Mouse (Mus musculus): ENCODE measurements around the gene Sohlh1.
"Not testable (repeated sequence)": the region's sequence is repeated elsewhere in the genome, so short reads cannot be mapped to it uniquely, and the experiment has no call there.

Gene Sohlh1

DNA sequence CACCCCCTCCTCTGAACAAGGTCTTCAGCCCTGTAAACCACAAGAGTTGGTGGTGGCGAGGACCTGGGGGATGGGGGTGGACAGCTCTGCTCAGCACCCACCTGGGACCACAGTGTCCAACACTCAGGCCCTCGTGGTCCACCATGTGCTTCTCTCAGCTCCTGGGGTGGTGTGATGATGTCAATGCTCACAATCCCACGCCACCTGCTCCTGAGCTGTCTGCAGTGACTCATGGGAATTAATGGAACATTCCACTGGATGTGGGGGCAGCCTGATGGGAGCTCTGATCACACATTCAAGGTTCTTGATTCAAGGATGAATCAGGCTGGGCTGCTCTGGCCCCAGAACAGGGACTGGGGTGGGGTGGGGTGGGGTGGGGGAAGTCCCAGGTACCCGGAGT lies 4.9 kb downstream of the Sohlh1 start:
- no peak for DNase-seq (ENCODE audit: low spot score)

DNA sequence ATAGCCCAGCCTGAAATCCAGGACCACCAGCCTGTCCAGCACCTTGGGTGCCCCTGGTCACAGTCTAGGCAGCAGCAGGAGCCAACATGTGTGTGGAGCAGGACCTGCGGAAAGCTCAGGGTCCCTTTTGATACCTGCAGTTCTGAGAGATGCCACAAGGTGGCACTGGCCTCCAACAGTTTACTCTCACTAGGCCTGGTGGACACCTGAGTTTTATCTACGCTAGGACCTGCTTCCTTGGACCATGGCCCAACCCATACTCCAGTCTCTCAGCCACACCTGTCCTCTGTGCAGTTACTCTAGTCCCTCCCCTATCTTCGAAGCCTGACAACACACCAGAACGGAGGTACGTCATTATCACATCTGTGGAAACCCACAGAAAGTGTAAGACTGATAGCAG lies 10.8 kb downstream of the Sohlh1 start:
- peak; percentile 81 for DNase-seq (ENCODE audit: low spot score)

- no peak for DNase-seq (ENCODE audit: low spot score)
These were observed 16.3 kb downstream of the Sohlh1 start for GRCm38 (mm10) chr2:25830786-25831185.

- no peak for DNase-seq (ENCODE audit: low spot score)
These were observed 18.6 kb downstream of the Sohlh1 start for GRCm38 (mm10) chr2:25828344-25828947.

DNA sequence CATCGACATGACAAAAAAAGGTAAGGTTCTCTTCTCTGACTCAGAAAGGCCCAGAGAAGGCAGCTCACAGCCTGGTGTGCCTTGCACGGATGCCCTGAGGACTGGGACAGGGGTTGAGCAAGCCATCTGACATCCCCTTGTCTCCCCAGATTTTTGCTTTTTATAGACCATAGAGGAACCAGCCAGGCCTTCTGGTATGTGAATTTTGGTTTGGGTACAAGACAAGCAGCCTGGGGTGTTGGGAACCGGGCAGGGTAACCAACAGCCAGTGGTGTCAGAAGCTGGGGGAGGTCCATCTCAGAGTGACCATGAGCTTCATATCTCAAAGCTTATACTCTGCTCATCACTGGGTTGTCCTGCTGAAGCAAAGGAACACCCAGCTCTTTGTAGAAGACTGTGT lies 22.3 kb downstream of the Sohlh1 start:
- no peak for DNase-seq (ENCODE audit: low spot score)

GRCm38 (mm10) chr2:25822806-25823205 lies 24.2 kb downstream of the Sohlh1 start, which contains the start of gene Lcn9:
Lcn9 (plus strand) TSS chr2:25823153.
- no peak for DNase-seq (ENCODE audit: low spot score)

DNA sequence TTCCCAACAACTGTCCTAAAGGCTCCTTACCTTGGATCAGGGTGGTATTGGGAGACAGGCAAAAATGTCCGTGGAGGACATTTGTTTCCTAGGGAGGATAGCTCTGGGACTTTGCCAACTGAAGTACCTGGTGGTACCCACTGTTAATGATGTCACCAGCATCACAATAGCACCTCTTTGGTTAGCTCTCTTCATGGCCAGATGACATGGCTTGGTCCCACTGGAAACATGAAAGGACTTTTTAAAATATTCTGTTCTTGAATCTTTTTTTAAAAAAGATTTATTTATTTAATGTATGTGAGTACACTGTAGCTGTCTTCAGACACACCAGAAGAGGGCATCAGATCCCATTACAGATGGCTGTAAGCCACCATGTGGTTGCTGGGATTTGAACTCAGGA lies 31.3 kb downstream of the Sohlh1 start, which contains the start of gene Glt6d1:
Gene Glt6d1 (minus strand): TSS at position 101 of the 400 bp plus-strand sequence.
- DNase-seq (ENCODE audit: low spot score), result not testable (repeated sequence)

- DNase-seq (ENCODE audit: low spot score), result no peak
These were observed 33.7 kb downstream of the Sohlh1 start for GRCm38 (mm10) chr2:25813364-25813763.

DNA sequence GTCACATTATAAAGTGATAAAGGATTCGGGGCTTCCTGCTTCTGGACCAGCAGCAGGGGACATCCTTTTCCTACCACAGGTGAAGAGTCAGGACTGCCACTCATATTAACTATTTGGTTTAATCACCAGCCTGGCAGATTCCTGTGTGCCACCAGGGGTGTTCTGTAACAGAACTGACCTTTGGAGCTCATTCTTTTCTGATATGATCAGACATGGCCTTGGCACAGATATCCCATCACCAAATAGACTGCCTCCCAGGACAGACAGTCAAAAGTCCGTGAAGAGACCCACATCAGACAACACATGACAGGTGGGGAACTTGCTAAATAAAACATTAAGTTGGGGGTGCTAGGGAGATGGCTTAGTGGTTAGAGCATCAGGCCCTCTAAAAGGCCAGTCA lies 35.3 kb downstream of the Sohlh1 start:
- DNase-seq (ENCODE audit: low spot score), result no peak

GRCm38 (mm10) chr2:25798065-25798464 lies 49.0 kb downstream of the Sohlh1 start:
- no peak for DNase-seq (ENCODE audit: low spot score)

GRCm38 (mm10) chr2:25797635-25798034 lies 49.4 kb downstream of the Sohlh1 start:
- no peak for DNase-seq (ENCODE audit: low spot score)
